Mouse (Mus musculus): ENCODE results near the gene Ift52.

Ift52 gene

DNA sequence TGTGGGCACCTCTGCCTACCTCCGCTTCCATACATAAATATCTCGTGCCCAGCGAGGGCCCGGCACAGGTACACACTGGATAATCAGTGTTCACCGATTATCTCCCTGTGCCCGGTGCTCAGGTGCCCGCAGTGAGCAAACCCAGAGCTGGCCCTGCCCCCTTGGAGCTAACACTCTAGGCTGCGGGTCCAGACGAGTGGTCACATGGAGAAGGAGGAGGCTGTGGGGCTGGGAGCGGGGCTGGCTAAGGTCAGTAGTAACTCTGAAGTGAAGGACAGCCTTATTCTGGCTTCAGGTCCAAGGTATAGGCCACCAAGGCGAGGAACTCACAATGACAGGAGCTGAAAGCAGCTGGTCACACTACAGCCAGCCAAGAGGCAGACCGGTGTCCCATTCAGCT lies 57.7 kb downstream of the Ift52 start:
- DNase-seq (ENCODE audit: low read depth, low spot score): no peak

DNA sequence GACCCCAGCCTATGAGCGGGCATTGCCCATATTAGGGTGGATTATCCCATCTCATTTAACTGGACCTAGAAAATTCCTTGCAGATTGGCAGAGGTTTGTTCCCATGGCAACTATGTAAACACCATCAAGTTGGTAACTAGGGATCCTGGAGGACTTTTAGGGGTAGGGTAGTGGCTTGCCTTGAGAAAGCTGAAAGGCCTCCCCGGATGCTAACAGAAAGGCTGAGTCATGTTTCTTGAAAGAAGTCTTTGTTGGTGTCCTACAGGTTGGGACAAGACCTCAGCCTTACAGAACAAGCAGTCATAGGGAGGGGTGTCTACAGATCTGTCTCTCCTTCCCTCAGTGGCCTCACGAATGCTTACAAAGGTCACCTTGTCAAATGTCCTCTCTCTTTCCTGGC lies 58.1 kb downstream of the Ift52 start:
- no peak for DNase-seq (ENCODE audit: low read depth, low spot score)

DNA sequence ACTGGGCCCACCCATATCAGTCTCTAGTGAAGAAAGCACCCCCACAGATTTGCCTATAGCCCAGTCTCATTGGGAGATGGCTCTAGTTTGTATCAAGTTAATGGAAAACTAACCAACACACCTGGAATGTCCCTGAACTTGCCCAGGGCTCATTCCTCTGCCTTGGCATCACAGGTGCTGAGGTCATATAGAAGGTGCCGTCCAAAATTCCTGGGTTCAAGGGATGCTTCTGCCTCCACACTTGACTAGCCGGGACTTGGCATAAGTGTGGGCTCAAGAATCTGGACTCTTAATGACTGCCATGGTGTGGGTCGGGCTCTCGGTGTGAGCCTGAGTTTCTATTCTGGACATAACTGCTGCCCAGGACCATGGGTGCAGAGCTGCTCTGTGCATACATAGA lies 61.9 kb downstream of the Ift52 start:
- DNase-seq (ENCODE audit: low read depth, low spot score): no peak

DNA sequence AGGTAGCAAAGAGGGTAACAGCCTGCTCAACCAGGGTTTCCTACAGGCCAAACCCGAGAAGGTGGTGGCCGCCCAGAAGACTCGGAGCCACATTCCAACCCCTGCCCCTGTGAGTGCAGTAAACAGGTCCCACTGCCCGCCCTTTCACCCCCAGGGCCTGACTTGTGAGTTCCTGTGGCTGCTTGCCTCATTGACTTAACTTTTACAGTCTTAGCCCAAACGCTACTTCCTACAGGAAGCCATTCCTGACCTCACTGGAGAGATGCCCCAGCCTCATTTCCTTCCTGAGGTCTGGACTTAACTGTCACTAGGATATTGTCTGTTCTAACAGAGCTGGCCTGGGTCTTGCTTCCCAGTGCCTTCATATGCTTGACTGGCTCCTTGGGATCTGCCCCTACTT lies 65.4 kb downstream of the Ift52 start:
- DNase-seq (ENCODE audit: low read depth, low spot score): no peak

DNA sequence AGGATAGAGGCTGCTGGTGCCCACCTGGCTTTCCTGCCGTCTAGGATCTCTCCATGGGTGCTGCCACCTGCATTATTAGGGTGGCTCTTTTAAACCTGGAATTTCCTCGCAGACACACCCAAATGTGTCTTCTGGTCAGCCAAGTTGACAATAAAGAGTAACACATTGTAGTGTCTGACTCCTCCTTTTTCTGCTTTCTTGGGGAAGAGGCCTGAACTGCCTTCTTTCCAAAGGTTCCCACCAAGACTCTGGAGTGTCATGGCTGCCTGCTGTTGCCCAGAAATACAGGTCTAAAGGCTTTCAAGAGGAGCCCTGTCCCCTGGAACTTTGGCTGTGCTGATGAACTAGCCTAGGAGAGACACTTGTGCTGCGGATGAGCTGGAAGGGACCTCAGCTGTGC lies 67.4 kb downstream of the Ift52 start:
- no peak for DNase-seq (ENCODE audit: low read depth, low spot score)

DNA sequence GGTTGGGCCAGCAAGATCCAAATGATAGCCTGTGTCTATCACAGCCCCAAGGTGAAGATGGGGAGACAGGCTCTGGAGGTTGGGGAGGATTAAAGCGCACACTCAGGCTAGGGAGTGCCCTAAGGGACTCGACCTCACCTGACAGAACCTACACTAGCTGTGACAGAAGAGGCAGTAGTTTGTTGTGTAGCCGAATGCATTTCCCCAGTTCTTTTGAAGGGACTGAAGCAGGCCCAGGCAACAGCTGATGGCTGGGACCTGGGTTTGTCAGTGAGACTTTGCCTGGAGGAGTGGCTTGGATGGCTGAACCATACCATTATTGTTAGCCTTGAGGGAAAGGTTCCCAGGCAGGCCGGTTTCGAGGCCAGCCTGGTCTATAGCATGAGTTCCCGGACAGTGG lies 67.9 kb downstream of the Ift52 start:
- no peak for DNase-seq (ENCODE audit: low read depth, low spot score)

DNA sequence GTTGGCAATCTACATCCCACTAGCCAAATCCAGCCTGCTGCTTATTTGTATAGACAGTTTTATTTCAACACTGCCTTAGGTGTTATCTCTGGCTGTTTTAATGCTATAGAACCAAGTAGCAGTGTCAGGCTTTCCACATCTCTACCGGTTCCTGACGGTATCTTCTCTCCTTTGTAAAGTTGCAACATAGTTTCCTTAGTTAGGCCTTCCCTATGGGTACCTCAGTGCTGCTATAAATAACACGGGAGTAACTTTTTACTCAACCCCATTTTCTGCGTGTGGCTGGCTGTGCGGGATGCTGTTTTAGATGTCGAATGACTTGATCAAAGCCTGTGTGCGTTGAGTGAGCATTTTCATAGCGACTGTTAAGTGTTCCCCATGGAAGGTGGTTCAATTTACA lies 69.4 kb downstream of the Ift52 start:
- no peak for DNase-seq (ENCODE audit: low read depth, low spot score)

DNA sequence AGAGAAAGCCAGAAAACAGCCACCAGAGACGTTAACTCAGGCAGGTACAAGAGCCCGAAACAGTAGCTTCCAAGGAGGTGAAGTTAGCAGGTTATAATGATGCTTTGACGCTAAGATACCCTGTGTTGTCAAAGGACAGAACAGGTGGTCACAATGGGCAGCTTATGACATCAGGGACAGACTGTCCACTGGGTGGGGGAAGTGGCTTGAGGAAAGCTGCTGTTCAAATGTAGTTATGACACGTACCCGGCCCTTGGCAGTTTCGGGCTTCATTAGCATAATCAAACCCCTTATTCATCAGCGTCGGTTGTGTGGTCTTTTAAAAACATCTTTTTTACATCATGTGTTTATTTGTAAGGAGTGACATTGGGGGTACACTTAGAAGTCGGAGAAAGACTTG lies 70.6 kb downstream of the Ift52 start, which contains the start of gene Gtsf1l:
TSS of gene Gtsf1l (minus strand) at position 128 of the 400 bp plus-strand sequence.
- DNase-seq (ENCODE audit: low read depth, low spot score): no peak

DNA sequence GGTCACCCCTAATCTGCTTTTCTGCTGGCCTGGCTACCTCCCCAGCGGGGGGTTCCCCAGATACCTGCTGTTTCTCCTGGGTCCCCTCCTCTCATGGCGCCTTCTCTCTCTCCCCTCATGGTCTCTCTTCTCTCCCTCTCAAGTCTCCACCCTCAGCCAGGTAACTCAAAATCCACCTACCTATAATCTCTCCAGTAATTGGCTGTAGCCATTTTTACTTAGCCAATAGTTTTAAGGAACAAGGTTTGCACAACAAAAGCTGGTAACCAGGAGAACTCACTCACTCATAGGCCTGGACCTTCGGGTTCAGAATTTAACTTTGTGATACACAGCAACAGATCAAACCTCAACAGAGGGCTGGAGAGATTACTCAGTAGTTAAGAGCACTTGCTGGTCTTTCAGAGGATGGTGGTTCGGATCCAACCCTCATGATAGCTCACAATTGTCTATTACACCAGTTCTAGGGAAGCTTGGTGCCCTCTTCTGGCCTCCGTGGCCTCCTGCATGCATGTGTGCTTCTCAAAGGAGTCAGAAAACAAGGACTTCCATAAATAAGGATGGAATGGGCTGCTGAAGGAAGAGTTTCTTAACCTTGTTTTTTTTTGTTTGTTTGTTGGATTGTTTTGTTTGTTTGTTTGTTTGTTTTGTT lies 72.4 kb downstream of the Ift52 start:
- DNase-seq (ENCODE audit: low read depth, low spot score): peak; percentile 86

DNA sequence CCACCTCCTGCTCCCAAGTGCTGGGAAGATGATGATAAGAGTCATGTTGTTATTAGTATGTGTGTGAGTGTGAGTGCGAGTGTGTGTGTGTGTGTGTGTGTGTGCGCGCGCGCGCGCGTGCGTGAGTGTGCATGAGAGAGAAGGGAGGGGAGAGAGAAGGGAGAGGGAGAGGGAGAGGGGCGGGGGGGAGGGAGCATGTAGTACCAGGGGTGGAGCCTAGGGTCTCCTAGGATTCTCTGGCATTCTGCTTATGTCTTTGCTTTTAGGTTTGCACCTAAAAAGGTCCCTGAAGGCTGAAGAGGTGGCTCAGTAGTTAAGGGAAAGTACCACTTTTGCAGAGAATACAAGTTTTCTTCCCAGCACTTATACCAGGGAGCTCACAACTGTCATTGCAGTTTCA lies 77.8 kb downstream of the Ift52 start:
- no peak for DNase-seq (ENCODE audit: low read depth, low spot score)
